Mouse (Mus musculus) embryonic facial prominence, embryonic 12.5 days (tissue): ENCODE measurements around the gene Emc10. TPM values are rescaled to one million over a fixed set of nuclear protein-coding genes. Genes with fewer than 3 reads are reported as not detected.

ENCODE experiments used
- ATAC-seq: fragments of 200-750 bp; cut with Nextera tagmentation; 2 replicates; pipeline ENCODE4 v1.8.0; 2017; ENCODE audit not compliant: insufficient number of reproducible peaks, insufficient read depth, low FRiP score, low TSS enrichment
- H3K27ac ChIP-seq: fragments of 300-500 bp; sonication (generic); 2 replicates; pipeline ENCODE4 v1.5.1; 2016; ENCODE audit warnings: mild to moderate bottlenecking
- H3K27me3 ChIP-seq: fragments of 300-500 bp; sonication (generic); 2 replicates; pipeline ENCODE4 v1.6.1; 2016; ENCODE audit warnings: mild to moderate bottlenecking, moderate library complexity
- H3K36me3 ChIP-seq: fragments of 300-500 bp; sonication (generic); 2 replicates; pipeline ENCODE4 v1.6.1; 2016; ENCODE audit warnings: mild to moderate bottlenecking
- H3K4me1 ChIP-seq: fragments of 300-500 bp; sonication (generic); 2 replicates; pipeline ENCODE4 v1.6.1; 2016
- H3K4me2 ChIP-seq: fragments of 300-500 bp; sonication (generic); replicated peaks from 2 replicates; pipeline ENCODE4 v1.6.1; 2016; ENCODE audit warnings: mild to moderate bottlenecking, moderate library complexity
- H3K4me3 ChIP-seq: fragments of 300-500 bp; sonication (generic); 2 replicates; pipeline ENCODE4 v1.5.1; 2016; ENCODE audit warnings: mild to moderate bottlenecking
- H3K9ac ChIP-seq: fragments of 300-500 bp; sonication (generic); 2 replicates; pipeline ENCODE4 v1.6.1; 2016; ENCODE audit warnings: mild to moderate bottlenecking, moderate library complexity
- H3K9me3 ChIP-seq: fragments of 300-500 bp; sonication (generic); 2 replicates; pipeline ENCODE4 v1.6.1; 2016; ENCODE audit warnings: mild to moderate bottlenecking, moderate library complexity
- WGBS: fragments of 180-500 bp; shearing (Covaris S2); methylation state at CpG from one replicate; pipeline ENCODE4 v1.1.7; 2016; 5-methylcytosine and 5-hydroxymethylcytosine counted together
- polyA plus RNA-seq: library from polyadenylated mRNA; unstranded; fragments of >200 nt; fragmentation: Nextera tagmentation; extraction: Ambion mirVana; gene quantifications from 2 replicates; pipeline ENCODE4 v1.2.1, GENCODE M21; 2016

The Emc10 gene
- polyA plus RNA-seq, 1 experiment from 2014 or later, result 121 TPM

DNA sequence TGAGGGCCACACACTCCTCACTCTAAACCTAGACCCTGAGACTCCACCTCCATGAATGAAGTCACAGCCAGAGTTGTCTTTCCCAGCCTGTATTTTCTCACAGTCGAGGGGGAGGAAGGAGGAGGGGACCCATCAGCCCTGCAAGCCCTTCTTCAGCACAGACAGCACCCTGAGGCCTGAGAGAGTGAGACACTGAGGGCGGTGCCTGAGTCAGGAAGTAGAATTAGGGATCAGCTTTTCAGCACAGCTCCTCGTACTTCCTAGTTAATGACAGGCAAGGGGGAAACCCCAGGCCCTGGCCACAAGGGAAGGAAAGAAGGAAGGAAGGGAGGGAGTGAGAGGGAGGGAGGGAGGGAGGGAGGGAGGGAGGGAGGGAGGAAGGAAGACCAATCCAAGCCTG, 43.1 kb downstream of the Emc10 start:
- H3K27ac ChIP-seq, result no peak overlapping the region
- H3K9ac ChIP-seq, result no peak overlapping the region
- ATAC-seq, result no peak
- WGBS, result 11% methylated on average over 3 of the region's 3 CpGs
- no peak overlapping the region for H3K4me3 ChIP-seq
- H3K27me3 ChIP-seq, result peaks cover 3% of the 10 kb centered on the region; the same call in 1 of the 2 replicates
- H3K36me3 ChIP-seq, result no peaks in the 10 kb centered on the region
- no peaks in the 10 kb centered on the region for H3K4me1 ChIP-seq
- H3K9me3 ChIP-seq, result no peaks in the 10 kb centered on the region
- H3K4me2 ChIP-seq, result no peak overlapping the region

DNA sequence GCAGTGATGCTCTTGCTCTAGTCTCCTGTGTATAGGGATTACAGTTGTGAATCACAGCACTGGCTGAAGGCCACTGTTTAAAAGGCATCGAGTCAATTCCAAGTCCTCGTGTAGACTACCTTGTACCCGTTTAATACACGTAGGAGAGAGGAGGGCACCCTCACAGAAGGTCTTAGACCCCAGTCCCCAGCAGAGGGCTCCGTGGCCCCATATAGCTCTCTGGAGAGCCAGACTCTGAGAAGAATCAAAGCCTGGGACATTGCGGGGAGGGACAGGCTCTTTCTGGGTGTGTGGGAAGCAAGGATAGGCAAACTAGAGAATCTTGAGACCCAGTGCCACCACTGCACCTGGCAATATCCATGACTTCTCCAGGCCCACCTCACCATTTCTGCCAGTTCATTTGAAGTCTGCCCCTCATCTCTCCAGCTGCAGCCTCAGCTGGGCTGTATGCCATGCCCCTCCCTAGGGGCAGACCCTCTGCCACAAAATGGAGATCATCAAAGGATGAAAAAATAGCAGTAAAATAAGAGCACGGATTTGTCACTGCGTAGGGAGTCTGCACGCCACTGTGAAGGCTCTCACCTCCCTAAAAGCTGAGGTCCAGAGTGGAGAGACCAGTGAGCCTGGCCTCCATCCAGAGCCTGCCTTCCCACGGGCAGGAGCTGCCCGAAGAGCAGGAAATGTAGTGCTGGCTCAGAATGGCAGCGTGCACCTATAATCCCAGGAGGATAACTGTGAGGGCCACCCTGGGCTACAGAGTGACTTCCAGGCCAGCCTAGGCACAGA, 50.1 kb downstream of the Emc10 start:
- Histone ChIP-seq H3K4me3 (no peak overlapping the region), H3K27me3 (peaks cover 57% of the 10 kb centered on the region), H3K36me3 (no peaks in the 10 kb centered on the region), H3K9me3 (no peaks in the 10 kb centered on the region), H3K4me2 (no peak overlapping the region), H3K27ac (no peak overlapping the region), H3K4me1 (peaks cover 15% of the 10 kb centered on the region; the same call in 1 of the 2 replicates), H3K9ac (no peak overlapping the region)
- WGBS, result 59% methylated on average over 12 of the region's 12 CpGs
- no peak for ATAC-seq

DNA sequence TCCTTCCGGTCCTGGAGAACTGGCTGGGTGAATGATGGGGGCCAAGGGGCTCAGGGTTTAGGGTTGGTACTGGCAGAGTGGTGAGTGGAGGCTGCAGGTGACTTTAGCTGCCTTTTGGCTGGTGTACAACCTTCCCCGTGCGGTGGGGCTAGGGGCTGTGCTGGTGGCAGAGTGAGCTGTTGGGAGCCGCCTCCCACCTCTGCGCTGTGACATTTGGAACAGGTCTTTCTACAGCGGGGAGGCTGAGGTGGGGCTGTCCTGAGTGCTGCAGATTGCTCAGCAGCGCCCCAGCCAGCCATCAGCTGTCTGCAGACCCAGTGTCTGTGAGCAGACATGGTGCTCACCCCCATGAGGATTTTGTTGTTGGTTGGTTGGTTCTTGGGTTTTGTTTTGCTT, 50.8 kb downstream of the Emc10 start:
- Histone ChIP-seq H3K27ac (no peak overlapping the region), H3K4me2 (no peak overlapping the region), H3K9ac (peak overlapping the region; percentile 15; the same call in 1 of the 2 replicates), H3K9me3 (no peaks in the 10 kb centered on the region), H3K4me1 (peaks cover 15% of the 10 kb centered on the region; the same call in 1 of the 2 replicates), H3K27me3 (peaks cover 65% of the 10 kb centered on the region), H3K36me3 (no peaks in the 10 kb centered on the region), H3K4me3 (no peak overlapping the region)
- 30% methylated on average over 7 of the region's 7 CpGs for WGBS
- no peak for ATAC-seq

DNA sequence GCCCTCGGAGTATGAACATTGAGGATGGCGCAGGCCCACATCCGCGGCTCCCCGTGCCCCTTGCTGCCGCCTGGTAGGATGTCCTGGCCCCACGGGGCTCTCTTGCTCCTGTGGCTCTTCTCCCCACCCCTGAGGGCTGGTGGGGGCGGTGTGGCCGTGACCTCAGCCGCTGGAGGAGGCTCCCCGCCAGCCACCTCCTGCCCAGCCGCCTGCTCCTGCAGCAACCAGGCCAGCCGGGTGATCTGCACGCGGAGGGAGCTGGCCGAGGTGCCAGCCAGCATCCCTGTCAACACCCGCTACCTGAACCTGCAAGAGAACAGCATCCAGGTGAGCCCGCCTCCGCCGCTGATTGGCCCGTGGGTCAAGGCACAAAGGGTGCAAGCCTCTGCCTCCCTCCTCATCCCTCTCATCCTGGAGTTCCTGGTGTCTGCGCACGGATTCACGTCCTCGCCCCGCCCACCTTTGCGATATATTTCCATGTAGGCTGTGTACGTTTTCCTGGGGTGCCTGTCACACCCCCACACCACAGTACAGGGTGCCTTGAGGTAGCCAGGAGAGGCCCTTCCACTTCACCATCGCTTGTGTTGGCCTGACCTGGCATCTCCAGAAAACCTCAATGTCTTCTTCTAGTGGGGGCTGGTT, 51.3 kb downstream of the Emc10 start:
- no peak overlapping the region for H3K4me2 ChIP-seq
- no peak overlapping the region; the same call in 1 of the 2 replicates for H3K9ac ChIP-seq
- H3K4me3 ChIP-seq, result no peak overlapping the region
- no peak for ATAC-seq
- 16% methylated on average over 29 of the region's 29 CpGs for WGBS
- peaks cover 70% of the 10 kb centered on the region for H3K27me3 ChIP-seq
- H3K9me3 ChIP-seq, result no peaks in the 10 kb centered on the region
- no peak overlapping the region for H3K27ac ChIP-seq
- no peaks in the 10 kb centered on the region for H3K36me3 ChIP-seq
- H3K4me1 ChIP-seq, result peaks cover 15% of the 10 kb centered on the region; the same call in 1 of the 2 replicates

- H3K27ac ChIP-seq, result no peak overlapping the region
Measured at GRCm38 (mm10) chr7:44443268-44444173, 52.8 kb downstream of the Emc10 start.

GRCm38 (mm10) chr7:44442407-44442821, 53.9 kb downstream of the Emc10 start:
- WGBS, result under 1% methylated on average over 14 of the region's 14 CpGs
- Histone ChIP-seq H3K9ac (peak overlapping the region; percentile 59), H3K4me2 (peak overlapping the region; percentile 66), H3K36me3 (no peaks in the 10 kb centered on the region), H3K9me3 (no peaks in the 10 kb centered on the region), H3K4me1 (peaks cover 15% of the 10 kb centered on the region; the same call in 1 of the 2 replicates), H3K27me3 (peaks cover 86% of the 10 kb centered on the region), H3K27ac (0 out of 2 replicates have a peak overlapping the region, but pooled peaks have one; percentile 37), H3K4me3 (peak overlapping the region; percentile 40)
- peak; percentile 37; the same call in 1 of the 2 replicates for ATAC-seq

More at GRCm38 (mm10) chr7:44443268-44444173, 52.8 kb downstream of the Emc10 start:
- peaks cover 76% of the 10 kb centered on the region for H3K27me3 ChIP-seq
- 14% methylated on average over 20 of the region's 20 CpGs for WGBS
- no peak for ATAC-seq
- H3K4me1 ChIP-seq, result peaks cover 15% of the 10 kb centered on the region; the same call in 1 of the 2 replicates
- H3K4me2 ChIP-seq, result peak overlapping the region; percentile 66
- H3K9ac ChIP-seq, result peak overlapping the region; percentile 59
- H3K4me3 ChIP-seq, result peak overlapping the region; percentile 40
- H3K9me3 ChIP-seq, result no peaks in the 10 kb centered on the region
- H3K36me3 ChIP-seq, result no peaks in the 10 kb centered on the region

GRCm38 (mm10) chr7:44441648-44442109, 54.6 kb downstream of the Emc10 start:
- peak overlapping the region; percentile 59 for H3K9ac ChIP-seq
- 0% methylated on average over 13 of the region's 14 CpGs for WGBS
- peak overlapping the region; percentile 40 for H3K4me3 ChIP-seq
- peaks cover 15% of the 10 kb centered on the region; the same call in 1 of the 2 replicates for H3K4me1 ChIP-seq
- no peak for ATAC-seq
- peak overlapping the region; percentile 66 for H3K4me2 ChIP-seq
- H3K27ac ChIP-seq, result 0 out of 2 replicates have a peak overlapping the region, but pooled peaks have one; percentile 37
- H3K36me3 ChIP-seq, result no peaks in the 10 kb centered on the region
- H3K9me3 ChIP-seq, result no peaks in the 10 kb centered on the region
- peaks cover 86% of the 10 kb centered on the region for H3K27me3 ChIP-seq

DNA sequence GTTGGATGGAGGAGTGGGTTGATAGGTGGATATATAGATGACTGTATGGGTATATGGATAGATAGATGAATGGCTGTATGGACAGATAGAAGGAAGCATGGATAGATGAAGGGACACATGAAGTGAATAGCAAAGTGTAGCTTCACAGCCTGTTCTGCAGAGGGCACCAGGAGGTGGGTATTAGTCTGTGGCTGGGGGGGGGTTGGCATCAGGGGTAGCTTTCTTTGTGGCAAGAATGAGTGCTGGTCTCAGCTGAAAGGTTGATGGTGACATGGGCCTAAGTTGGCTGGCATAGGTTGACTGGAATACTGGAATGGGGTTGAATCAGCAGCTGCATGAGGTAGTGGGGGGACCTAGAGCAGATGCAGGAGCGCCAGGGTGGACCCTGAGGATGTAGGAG, 55.1 kb downstream of the Emc10 start:
- Histone ChIP-seq H3K4me3 (no peak overlapping the region), H3K4me2 (peak overlapping the region; percentile 66), H3K36me3 (no peaks in the 10 kb centered on the region), H3K9me3 (no peaks in the 10 kb centered on the region), H3K27me3 (peaks cover 81% of the 10 kb centered on the region), H3K27ac (no peak overlapping the region), H3K4me1 (peaks cover 15% of the 10 kb centered on the region; the same call in 1 of the 2 replicates), H3K9ac (peak overlapping the region; percentile 59; the same call in 1 of the 2 replicates)
- ATAC-seq, result no peak
- WGBS, result 7% methylated on average over 1 of the region's 1 CpGs

DNA sequence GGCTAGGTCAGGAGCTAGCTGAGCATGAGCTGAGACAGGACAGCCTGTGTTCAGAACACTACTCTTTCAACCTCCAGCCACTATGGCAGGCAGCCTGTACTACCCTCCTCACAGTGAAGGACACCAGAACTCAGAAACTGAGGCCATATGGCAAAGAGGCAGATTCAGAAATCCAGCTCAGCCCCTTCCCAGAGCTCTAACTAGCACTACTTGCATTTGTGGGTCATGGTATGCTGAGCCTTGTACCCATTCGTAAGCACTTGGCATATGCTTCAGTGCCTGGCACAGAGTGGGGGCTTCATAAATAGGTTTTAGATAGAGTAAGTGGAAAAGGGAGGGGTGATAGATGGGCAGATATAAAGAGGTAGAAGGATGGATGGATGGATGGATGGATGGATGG, 55.9 kb downstream of the Emc10 start:
- 93% methylated on average over 1 of the region's 1 CpGs for WGBS
- no peaks in the 10 kb centered on the region for H3K36me3 ChIP-seq
- H3K27me3 ChIP-seq, result peaks cover 74% of the 10 kb centered on the region
- no peak for ATAC-seq
- peaks cover 15% of the 10 kb centered on the region; the same call in 1 of the 2 replicates for H3K4me1 ChIP-seq
- no peak overlapping the region for H3K4me3 ChIP-seq
- no peak overlapping the region for H3K9ac ChIP-seq
- no peak overlapping the region for H3K4me2 ChIP-seq
- no peak overlapping the region for H3K27ac ChIP-seq
- H3K9me3 ChIP-seq, result no peaks in the 10 kb centered on the region
